Mouse (Mus musculus): ENCODE results near the gene Ppp1r26.

GRCm38 (mm10) chr2:28498431-28498830 is 51.8 kb downstream of the Ppp1r26 start:
- no peak for TF ChIP-seq CTCF (conservative IDR thresholded peaks at IDR 0.05; ENCODE audit: low read length)
- no peak for TF ChIP-seq POU5F1 (IDR thresholded peaks at IDR 0.05; ENCODE audit: borderline replicate concordance, low read length)
